Mouse (Mus musculus) fat pad, adult 2 months (tissue): ENCODE results near the gene Tifa.

ENCODE experiments used
- DNase-seq: peaks from one replicate; pipeline ENCODE4 v3.0.0-alpha.2; 2011; ENCODE audit warnings: low read depth, low spot score; ENCODE audit errors: extremely low read depth

Gene Tifa

GRCm38 (mm10) chr3:127823886-127824863, 34.6 kb downstream of the Tifa start:
- no peak for DNase-seq

- DNase-seq: no peak
Observed at GRCm38 (mm10) chr3:127826503-127826902, 36.9 kb downstream of the Tifa start.

- DNase-seq: no peak
Observed at GRCm38 (mm10) chr3:127827123-127827522, 37.5 kb downstream of the Tifa start.

GRCm38 (mm10) chr3:127830183-127830582, 40.6 kb downstream of the Tifa start:
- DNase-seq: no peak

- no peak for DNase-seq
Observed at GRCm38 (mm10) chr3:127831079-127831478, 41.5 kb downstream of the Tifa start.

DNA sequence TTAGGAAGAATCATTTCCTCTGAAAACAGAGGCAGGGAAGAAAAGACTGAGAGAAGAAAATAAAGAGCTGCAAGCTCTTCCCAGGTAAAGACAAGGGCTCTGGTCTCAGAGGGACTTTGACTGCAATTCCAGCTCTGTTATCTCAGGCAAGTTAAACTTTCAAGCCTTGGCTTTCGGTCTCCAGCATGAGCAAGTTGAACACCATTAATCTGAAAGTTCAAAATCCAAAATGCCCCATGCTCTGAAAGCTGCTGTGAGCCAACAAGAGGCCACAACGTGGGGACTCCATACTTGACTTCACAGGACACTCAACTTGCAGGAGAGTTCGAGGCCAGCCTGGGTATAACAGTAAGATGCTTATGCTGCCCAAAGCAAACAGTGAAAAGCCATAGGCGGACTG, 44.4 kb downstream of the Tifa start:
- no peak for DNase-seq

DNA sequence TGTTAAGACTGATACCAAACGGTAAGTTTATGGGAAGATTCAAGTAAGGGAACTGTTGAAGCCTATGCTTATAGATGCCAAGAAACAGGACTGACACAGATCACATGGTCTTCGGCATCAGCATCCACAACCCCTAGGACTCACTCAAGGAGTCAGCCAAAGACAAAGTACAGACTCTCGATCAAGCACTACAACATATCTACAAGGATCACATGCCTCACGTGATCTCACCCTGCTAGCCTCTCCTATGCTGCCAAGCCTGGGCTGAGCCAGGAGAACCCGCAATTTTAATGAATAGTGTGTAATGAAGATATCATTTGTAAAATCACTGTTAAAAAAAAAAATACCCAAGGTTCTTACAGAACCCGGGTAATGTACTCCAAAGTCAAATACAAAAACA, 46.0 kb downstream of the Tifa start:
- no peak for DNase-seq

DNA sequence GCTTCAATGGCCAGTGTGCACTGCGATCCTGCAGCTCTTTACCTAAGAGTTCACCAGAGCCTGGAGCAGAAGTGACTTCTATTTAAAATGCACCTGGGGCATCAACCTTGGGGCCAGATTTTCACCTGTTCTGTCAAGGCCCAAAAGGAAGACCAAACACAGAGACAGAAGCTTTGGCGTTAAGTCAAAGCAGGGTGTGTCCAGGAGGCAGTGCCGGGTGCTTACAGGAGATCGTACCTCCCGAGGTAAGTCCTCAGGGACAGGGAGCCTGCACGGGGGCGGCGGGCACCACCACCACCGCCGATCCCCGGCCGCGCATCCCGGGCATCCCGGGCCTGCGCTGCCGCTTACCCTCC, 47.2 kb downstream of the Tifa start:
- DNase-seq: no peak

DNA sequence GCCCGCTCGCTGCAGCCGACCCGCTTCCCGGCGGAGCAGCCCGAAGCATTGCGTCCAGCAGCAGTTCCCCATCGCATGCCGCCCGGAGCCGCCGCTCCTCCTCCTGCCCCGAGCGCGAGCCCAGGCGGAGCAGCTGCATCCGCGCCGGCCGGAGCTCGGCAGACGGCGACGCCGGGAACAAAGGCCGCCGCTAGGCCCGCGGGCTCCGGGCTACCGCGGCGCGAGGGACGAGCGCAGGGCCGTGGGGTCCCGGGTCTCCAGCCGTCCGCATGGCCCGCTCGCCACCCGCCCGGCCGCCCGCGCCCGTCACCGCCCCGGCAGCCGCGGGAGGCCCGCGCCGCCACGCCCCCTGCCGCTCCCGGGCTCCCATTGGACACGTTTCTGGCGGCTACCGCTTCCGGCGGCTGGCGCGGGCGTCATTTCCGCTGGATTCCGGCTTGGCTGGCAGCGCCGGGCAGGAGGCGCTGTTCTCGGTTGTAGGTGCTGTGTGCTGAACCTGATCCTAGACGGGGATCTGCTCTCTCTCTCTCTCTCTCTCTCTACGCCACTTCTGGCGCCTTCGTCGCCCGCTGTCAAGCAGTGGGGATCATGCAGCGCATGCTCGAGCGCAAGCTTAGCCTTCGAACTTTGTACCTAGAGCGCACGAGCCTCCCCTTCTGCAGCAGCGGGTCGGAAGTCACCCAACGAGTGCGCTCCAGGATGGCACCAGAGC, 47.7 kb downstream of the Tifa start, which contains the start of gene Ap1ar:
Gene Ap1ar, minus strand, starts transcription at position 370 of the 712 bp plus-strand sequence.
- no peak for DNase-seq

GRCm38 (mm10) chr3:127837972-127838644, 48.5 kb downstream of the Tifa start:
- no peak for DNase-seq

DNA sequence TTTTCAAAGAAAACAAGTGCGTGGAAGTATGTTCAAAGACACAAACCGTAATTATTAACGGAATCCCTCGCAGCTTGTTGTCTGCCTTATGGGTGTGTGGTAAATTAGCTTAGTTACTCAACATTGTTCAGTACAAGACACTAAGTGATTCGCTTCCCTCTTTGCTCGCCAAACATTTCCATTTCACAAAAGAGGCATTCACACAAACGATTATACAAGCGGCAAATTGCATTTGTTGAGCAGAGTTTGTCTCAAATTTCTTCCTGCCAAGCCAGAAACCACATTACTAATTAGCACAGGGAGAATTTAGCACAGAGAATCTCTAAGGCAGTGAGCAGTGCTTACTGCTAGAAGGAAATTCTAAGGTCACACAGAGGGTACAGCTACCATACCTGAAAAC, 52.3 kb downstream of the Tifa start:
- no peak for DNase-seq

DNA sequence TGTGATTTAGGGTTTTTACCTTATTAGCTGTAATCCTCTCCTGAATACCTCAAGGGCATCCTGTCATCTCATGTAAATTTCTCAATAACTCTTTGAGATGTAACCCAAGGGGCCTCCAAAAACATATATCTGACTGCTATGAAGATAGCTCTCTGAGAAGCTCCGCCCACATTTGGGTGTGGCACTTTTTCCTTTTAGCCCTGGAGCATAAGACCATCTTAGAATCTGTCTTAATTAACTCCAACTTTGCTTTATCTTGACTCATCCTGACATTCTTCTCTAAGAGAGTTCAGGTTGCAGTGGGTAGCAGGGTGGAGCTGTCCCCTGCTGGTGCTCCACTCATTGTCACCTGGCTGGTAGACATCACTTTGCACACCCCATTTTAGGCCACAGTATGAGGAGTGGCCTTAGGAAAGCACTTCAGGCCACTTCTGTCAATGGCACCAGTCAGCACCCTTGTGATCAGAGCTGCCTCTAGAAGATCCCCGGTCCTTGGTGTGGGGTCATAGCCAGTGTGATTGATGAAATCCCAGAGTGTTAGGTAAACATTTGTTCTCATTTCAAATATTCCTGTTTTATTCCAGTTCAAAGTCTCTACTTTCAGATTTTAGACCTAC, 53.8 kb downstream of the Tifa start:
- DNase-seq: no peak

GRCm38 (mm10) chr3:127843941-127844327, 54.3 kb downstream of the Tifa start:
- DNase-seq: no peak

DNA sequence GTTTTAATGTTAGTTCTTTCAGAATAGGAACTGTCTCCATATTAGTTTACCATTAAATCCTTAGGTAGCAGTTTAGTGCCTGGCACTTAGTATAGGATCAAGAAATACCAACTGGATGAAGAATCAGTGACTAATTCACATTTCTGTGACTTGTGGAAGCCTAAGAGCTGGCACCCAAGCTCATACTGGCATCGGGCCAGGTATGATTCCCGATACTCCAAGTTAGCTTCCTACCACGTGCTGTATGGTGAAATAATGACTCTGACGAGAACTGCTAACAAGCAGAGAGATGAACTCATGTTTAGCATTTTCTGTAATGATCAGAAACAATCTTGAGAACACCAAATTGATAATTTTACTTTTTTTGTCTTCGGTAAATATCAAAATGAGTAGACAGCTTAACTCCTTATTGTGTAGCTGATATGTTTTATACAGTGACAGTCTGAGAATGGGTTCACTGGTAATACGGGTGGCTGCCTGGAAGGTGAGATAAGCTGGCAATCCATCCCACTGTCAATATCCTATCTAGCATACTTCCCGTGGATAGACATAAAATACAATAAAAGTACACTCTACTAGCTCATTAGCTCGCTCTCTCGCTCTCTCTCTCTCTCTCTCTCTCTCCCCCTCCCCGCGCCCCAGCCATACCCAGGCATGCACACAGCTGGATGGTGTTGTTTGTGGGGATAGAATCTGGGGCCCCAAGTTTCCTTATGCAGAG, 58.6 kb downstream of the Tifa start:
- DNase-seq: no peak

GRCm38 (mm10) chr3:127849922-127850321, 60.3 kb downstream of the Tifa start:
- no peak for DNase-seq

DNA sequence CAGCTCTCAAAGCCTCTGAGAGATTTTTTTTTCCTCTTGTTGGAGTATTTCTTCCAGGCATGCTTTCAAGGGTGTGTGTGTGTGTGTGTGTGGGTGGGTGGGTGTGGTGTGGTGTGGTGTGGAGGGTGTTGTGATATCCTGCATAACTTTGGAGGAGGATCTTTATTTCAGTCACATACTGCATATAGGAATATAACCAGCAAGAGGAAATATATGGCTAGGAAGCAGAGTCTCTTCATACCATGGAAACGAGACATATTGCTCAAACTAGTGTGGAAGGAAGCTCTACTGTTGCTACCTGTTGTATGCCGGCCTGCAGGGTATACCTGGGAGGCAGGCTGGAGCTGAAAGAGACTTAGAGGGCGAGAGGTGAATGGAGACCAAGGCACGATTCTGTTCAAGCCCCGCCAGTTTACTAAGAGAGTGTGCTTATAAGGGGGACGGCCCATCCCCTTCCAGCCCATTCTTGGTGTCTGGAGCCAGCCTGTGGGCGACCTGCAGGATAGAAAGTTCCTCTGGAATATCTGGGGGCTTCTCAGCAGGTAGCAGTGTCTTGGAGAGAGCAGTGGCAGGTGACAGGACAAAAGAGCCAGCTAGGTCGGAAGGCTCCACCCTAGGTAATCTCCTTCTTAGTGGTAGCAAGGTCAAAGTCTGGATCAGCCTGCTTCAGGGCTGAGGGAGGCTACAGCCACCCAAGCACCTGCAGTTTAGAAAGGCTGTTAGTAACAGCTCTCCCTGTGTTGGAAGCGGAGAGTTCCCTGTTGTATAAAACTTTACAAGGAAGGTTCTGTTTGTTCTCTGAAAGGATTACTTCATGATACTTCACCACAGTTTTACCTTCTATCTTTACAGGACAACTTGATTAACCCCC, 61.4 kb downstream of the Tifa start:
- no peak for DNase-seq

GRCm38 (mm10) chr3:127852722-127853121, 63.1 kb downstream of the Tifa start:
- DNase-seq: no peak

DNA sequence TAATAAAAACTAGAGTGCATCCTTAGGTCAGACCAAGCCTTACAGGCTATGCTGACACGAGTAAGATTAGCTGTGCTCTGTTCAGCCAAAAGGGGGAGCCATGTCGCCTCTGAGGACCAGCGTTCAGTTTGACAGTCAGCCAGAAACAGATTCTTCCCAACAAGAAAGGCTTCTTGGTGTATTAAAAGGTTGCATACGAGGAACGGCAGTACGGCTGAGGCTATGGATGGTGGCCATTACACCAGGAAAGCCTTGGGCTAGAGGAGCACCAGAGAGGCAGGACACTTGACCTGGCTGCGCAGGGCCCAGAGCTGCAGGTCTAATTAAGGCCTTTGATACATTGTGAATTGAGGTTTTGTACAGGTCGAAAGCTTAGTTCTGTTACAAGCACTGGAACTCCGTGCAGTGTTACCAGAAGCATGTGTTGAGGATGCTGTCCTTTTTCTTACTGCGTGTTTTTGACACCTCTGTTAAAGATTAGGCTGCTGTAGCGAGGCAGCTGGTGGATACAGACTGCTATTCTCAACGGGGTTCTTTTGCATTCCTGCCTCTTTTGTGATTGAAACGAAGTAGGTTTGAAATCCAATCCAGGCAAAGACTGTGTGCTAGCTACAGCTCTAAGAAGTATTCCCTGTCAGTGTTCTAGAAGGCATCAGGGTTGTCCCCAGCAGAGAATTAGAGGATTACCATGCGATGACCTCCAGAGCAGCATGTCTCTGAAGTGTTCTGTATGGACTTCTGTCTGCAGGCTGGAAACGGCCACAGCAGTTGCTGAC, 64.0 kb downstream of the Tifa start:
- no peak for DNase-seq

DNA sequence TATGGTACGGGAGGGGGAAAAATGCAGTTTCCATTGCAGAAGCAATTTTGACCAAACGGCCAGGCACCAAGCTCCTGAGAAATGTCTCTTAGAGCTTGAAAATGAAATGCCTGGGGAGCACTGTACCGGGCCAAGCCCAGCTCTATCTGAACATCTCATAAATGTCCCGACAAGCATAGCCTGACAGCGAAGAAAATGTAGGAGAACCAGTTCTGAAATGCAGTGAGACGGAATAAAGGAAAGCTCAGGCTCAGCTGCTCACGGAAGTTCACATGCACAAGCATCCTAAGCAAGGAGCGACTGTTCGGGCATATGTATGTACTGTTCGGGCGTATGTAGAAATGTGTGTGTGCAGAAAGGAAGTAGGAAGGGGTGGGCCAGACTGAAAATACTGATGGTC, 71.7 kb downstream of the Tifa start:
- DNase-seq: no peak
